13 mouse cellular contexts compared by ENCODE assay signal in genomic region chr5:103134839-103135238, GRCm38 (mm10).
A peak's percentile ranks its signal among the peaks of the same experiment; 100 is the strongest.
DNase-seq lines count a peak whose midpoint lies in the region; ATAC-seq lines count a peak whose summit lies in the region.
"Had no signal": no experiment of that assay in that cellular context is flagged by ENCODE, and none has a peak within 500 bp of the region (broad histone marks: within the 10 kb centered on the region; RNA-seq: fewer than 3 reads in every experiment).

No protein-coding gene starts in this region.

- ATAC-seq in kidney, embryonic 15.5 days (replicated peaks; ENCODE audit: low FRiP score): no peak
- no peak for ATAC-seq in neural tube, embryonic 15.5 days (ENCODE audit: low FRiP score)
- no peak for ATAC-seq in activated CD4-positive, CD25-positive, alpha-beta regulatory T cell, adult 4 months

- no peak overlapping the region for H3K4me3 ChIP-seq in kidney, embryonic 15.5 days (replicated peaks)
- H3K4me3 ChIP-seq in neural tube, embryonic 15.5 days (replicated peaks): no peak overlapping the region
- H3K4me3 ChIP-seq: heart, adult 2 months; limb, embryonic 12.5 days; midbrain, embryonic 10.5 days had no signal

- H3K9me3 ChIP-seq in kidney, embryonic 15.5 days (replicated peaks): no peaks in the 10 kb centered on the region
- no peaks in the 10 kb centered on the region for H3K9me3 ChIP-seq in neural tube, embryonic 15.5 days (replicated peaks)
- H3K9me3 ChIP-seq: limb, embryonic 12.5 days; midbrain, embryonic 10.5 days had no signal

- 70% methylated on average over 9 of the region's 9 CpGs for WGBS in kidney, embryonic 15.5 days
- WGBS in neural tube, embryonic 15.5 days: 74% methylated on average over 9 of the region's 9 CpGs

- no peak overlapping the region for H3K9ac ChIP-seq in kidney, embryonic 15.5 days
- H3K9ac ChIP-seq in neural tube, embryonic 15.5 days (replicated peaks): no peak overlapping the region
- H3K9ac ChIP-seq: limb, embryonic 12.5 days had no signal

- no peak overlapping the region for H3K4me2 ChIP-seq in kidney, embryonic 15.5 days
- no peak overlapping the region for H3K4me2 ChIP-seq in neural tube, embryonic 15.5 days
- H3K4me2 ChIP-seq: limb, embryonic 12.5 days had no signal

- H3K27me3 ChIP-seq in kidney, embryonic 15.5 days: no peaks in the 10 kb centered on the region
- H3K27me3 ChIP-seq in neural tube, embryonic 15.5 days (replicated peaks): no peaks in the 10 kb centered on the region
- H3K27me3 ChIP-seq: CH12.LX; limb, embryonic 12.5 days had no signal

- no peaks in the 10 kb centered on the region for H3K4me1 ChIP-seq in kidney, embryonic 15.5 days
- peaks cover 7% of the 10 kb centered on the region for H3K4me1 ChIP-seq in neural tube, embryonic 15.5 days
- H3K4me1 ChIP-seq: limb, embryonic 12.5 days; midbrain, embryonic 10.5 days had no signal

- no peak overlapping the region for H3K27ac ChIP-seq in kidney, embryonic 15.5 days
- no peak overlapping the region for H3K27ac ChIP-seq in neural tube, embryonic 15.5 days (replicated peaks)
- H3K27ac ChIP-seq: heart, adult 2 months; kidney, postnatal 0 days; limb, embryonic 12.5 days; midbrain, embryonic 10.5 days had no signal

- no peaks in the 10 kb centered on the region for H3K36me3 ChIP-seq in kidney, embryonic 15.5 days
- H3K36me3 ChIP-seq in neural tube, embryonic 15.5 days: no peaks in the 10 kb centered on the region
- H3K36me3 ChIP-seq: limb, embryonic 12.5 days; midbrain, embryonic 10.5 days had no signal

- DNase-seq in kidney, postnatal 10 days: peak; percentile 45
- peak; percentile 22 to 64 for DNase-seq in urinary bladder, postnatal 4 days (ENCODE audit: low spot score in 2 of 2)
- DNase-seq in urinary bladder, adult 2 months (ENCODE audit: low spot score): no peak
- peak; percentile 75 to 76 for DNase-seq in cerebellum, postnatal 14 days
- no peak for DNase-seq in embryo, embryonic 11 days

Comparison
In these comparisons a context has a peak if more than half of its experiments do, and no peak if none do; other contexts are left out.
1. DNase-seq: peak in kidney, postnatal 10 days (single experiment), urinary bladder, postnatal 4 days (2 of 2) and cerebellum, postnatal 14 days (2 of 2); none in urinary bladder, adult 2 months (single experiment) and embryo, embryonic 11 days (single experiment).